Mouse (Mus musculus) cerebellum, adult 2 months (tissue): Measurements from ENCODE around the gene Rab3ip.

Experiments used
- CTCF ChIP-seq: fragments of 200-500 bp; IDR thresholded peaks from 2 replicates; pipeline ENCODE4 v1.5.1; 2011; ENCODE audit warnings: low read depth, mild to moderate bottlenecking, control low read depth, low read length, moderate library complexity, borderline replicate concordance; ENCODE audit not compliant: insufficient read depth
- POLR2A ChIP-seq: fragments of 200-500 bp; IDR thresholded peaks from 2 replicates; pipeline ENCODE4 v1.6.1; 2011; ENCODE audit warnings: low read length, control low read depth, borderline replicate concordance; ENCODE audit not compliant: insufficient read depth

- no peak for TF ChIP-seq POLR2A
- no peak for TF ChIP-seq CTCF
These were observed 55.3 kb downstream of the Rab3ip start for GRCm38 (mm10) chr10:116895108-116895833.
